Mouse (Mus musculus) spleen, embryonic (tissue): ENCODE data around the gene Krt76.

Experiments
- CTCF ChIA-PET: fragments of 350-600 bp; sonication (Branson Sonifier 250); formaldehyde crosslinking; loops from one replicate; lab custom pipeline; 2022; lab: Charles Lee

Gene Krt76

GRCm38 (mm10) chr15:101860421-101861130, 32.1 kb downstream of the Krt76 start:
- CTCF ChIA-PET: no interaction called here

GRCm38 (mm10) chr15:101859735-101860170, 33.0 kb downstream of the Krt76 start:
- CTCF ChIA-PET: no interaction called here

- CTCF ChIA-PET: no interaction called here
Measured at GRCm38 (mm10) chr15:101858673-101859425, 33.9 kb downstream of the Krt76 start.

GRCm38 (mm10) chr15:101856696-101857095, 36.0 kb downstream of the Krt76 start:
- CTCF ChIA-PET: no interaction called here

- CTCF ChIA-PET: no interaction called here
Measured at GRCm38 (mm10) chr15:101855732-101856131, 37.0 kb downstream of the Krt76 start.

- CTCF ChIA-PET: no interaction called here
Measured at GRCm38 (mm10) chr15:101854294-101854693, 38.4 kb downstream of the Krt76 start.

GRCm38 (mm10) chr15:101852571-101852970, 40.1 kb downstream of the Krt76 start:
- CTCF ChIA-PET: no interaction called here

- CTCF ChIA-PET: interaction anchor here (0.6 kb wide), 1 partner anchor 17 kb away, joined by 3 read pairs; no protein-coding TSS in a partner anchor
Measured at GRCm38 (mm10) chr15:101850694-101851093, 42.0 kb downstream of the Krt76 start, which contains the start of gene Krt1. Gene Krt1, minus strand, starts transcription at chr15:101850794.

GRCm38 (mm10) chr15:101845971-101846403, 46.7 kb downstream of the Krt76 start:
- CTCF ChIA-PET: no interaction called here

GRCm38 (mm10) chr15:101843192-101843591, 49.5 kb downstream of the Krt76 start:
- CTCF ChIA-PET: no interaction called here

GRCm38 (mm10) chr15:101834784-101835328, 57.9 kb downstream of the Krt76 start:
- CTCF ChIA-PET: no interaction called here
